Mouse (Mus musculus): ENCODE results near the gene Nol9.

DNA sequence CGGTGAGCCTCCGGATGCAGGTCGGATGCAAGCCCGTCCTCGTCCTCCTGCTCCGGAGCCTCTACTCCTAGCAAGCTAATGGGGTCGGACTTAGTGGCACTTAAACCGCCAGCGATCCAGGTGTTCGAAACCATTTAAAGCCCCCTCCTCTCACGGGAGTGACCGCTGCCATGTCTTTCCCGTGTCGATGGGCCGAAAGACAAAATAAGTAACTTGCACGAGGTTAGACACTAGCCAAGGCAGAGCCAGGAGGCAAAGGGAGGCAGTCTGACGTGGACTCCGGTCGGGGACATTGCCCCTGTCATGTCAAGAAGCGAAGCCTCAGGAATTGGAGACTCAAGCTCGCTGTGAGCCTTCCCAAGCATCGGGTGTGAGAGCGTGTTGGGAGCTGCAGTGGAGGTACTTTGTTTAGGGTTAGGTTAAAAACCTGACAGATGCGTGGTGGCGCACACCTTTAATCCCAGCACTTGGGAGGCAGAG, 750 bp downstream of the Nol9 start:
- TF ChIP-seq CTCF (IDR thresholded peaks at IDR 0.05; ENCODE audit: low read depth, low read length) (no peak), POLR2A (IDR thresholded peaks at IDR 0.05; ENCODE audit: extremely low read depth, insufficient read depth, low read length) (no peak)
